Mouse (Mus musculus) limb, embryonic 11.5 days (tissue): ENCODE measurements at regions not wholly inside any gene's neighbourhood (a gene's known extent, or its start where the extent isn't known, plus 50 kb on each side); places are given as distances from the start of the nearest gene placed in this dataset.
A peak's percentile ranks its signal among the peaks of the same experiment; 100 is the strongest.

Source experiments
- ATAC-seq: fragments of 200-750 bp; cut with Nextera tagmentation; 2 replicates; pipeline ENCODE4 v1.8.0; 2017; ENCODE audit warnings: low read depth; ENCODE audit not compliant: insufficient number of reproducible peaks, low FRiP score, low TSS enrichment
- DNase-seq: peaks from one replicate; pipeline ENCODE4 v3.0.0-alpha.2; 2015; ENCODE audit warnings: low spot score
- H3K27ac ChIP-seq: fragments of 300-500 bp; sonication (generic); replicated peaks from 2 replicates; pipeline ENCODE4 v1.5.1; 2014; ENCODE audit warnings: low read depth, mild to moderate bottlenecking, low read length
- H3K27me3 ChIP-seq: fragments of 300-500 bp; sonication (generic); 2 replicates; pipeline ENCODE4 v1.6.1; 2014; ENCODE audit warnings: mild to moderate bottlenecking, low read length, mixed read lengths; ENCODE audit not compliant: control insufficient read depth, insufficient read depth
- H3K36me3 ChIP-seq: fragments of 300-500 bp; sonication (generic); 2 replicates; pipeline ENCODE4 v1.6.1; 2014; ENCODE audit warnings: mild to moderate bottlenecking, low read length, moderate library complexity, mixed read lengths; ENCODE audit not compliant: control insufficient read depth, insufficient read depth
- H3K4me1 ChIP-seq: fragments of 300-500 bp; sonication (generic); 2 replicates; pipeline ENCODE4 v1.6.1; 2014; ENCODE audit warnings: low read length, mixed read lengths; ENCODE audit not compliant: control insufficient read depth, insufficient read depth
- H3K4me2 ChIP-seq: fragments of 300-500 bp; sonication (generic); 2 replicates; pipeline ENCODE4 v1.6.1; 2014; ENCODE audit warnings: low read depth, mild to moderate bottlenecking, moderate library complexity; ENCODE audit not compliant: severe bottlenecking
- H3K4me3 ChIP-seq: fragments of 300-500 bp; sonication (generic); 2 replicates; pipeline ENCODE4 v1.5.1; 2014; ENCODE audit warnings: low read depth, low read length
- H3K9ac ChIP-seq: fragments of 300-500 bp; sonication (generic); 2 replicates; pipeline ENCODE4 v1.6.1; 2014; ENCODE audit warnings: mild to moderate bottlenecking, low read length
- H3K9me3 ChIP-seq: fragments of 300-500 bp; sonication (generic); 2 replicates; pipeline ENCODE4 v1.6.1; 2016; ENCODE audit warnings: low read length; ENCODE audit not compliant: control insufficient read depth
- WGBS: fragments of 180-500 bp; shearing (Covaris S2); extraction: QIAGEN DNeasy Blood & Tissue Kit; methylation state at CpG from one replicate; pipeline ENCODE4 v1.1.7; 2014; 5-methylcytosine and 5-hydroxymethylcytosine counted together

GRCm38 (mm10) chr2:137853399-137854259 is 402.7 kb upstream of the Btbd3 start:
- Histone ChIP-seq H3K4me1 (peaks cover 13% of the 10 kb centered on the region; the same call in 1 of the 2 replicates), H3K27me3 (no peaks in the 10 kb centered on the region), H3K9ac (no peak overlapping the region), H3K27ac (no peak overlapping the region), H3K4me3 (no peak overlapping the region), H3K36me3 (no peaks in the 10 kb centered on the region), H3K9me3 (no peaks in the 10 kb centered on the region), H3K4me2 (no peak overlapping the region; the same call in 1 of the 2 replicates)
- peak; percentile 74 for DNase-seq
- WGBS = 10% methylated on average over 10 of the region's 10 CpGs
- peak; percentile 91 for ATAC-seq

- WGBS = 31% methylated on average over 2 of the region's 2 CpGs
- H3K4me1 ChIP-seq = no peaks in the 10 kb centered on the region
Observed at GRCm38 (mm10) chr2:137847901-137848300, 408.5 kb upstream of the Btbd3 start.

GRCm38 (mm10) chr2:137827814-137828374 is 428.5 kb upstream of the Btbd3 start:
- no peaks in the 10 kb centered on the region for H3K36me3 ChIP-seq
- no peaks in the 10 kb centered on the region for H3K9me3 ChIP-seq
- no peak for ATAC-seq
- H3K4me2 ChIP-seq = no peak overlapping the region
- DNase-seq = no peak
- WGBS = 83% methylated on average over 8 of the region's 8 CpGs
- no peak overlapping the region for H3K27ac ChIP-seq
- no peaks in the 10 kb centered on the region for H3K27me3 ChIP-seq
- H3K4me3 ChIP-seq = no peak overlapping the region
- no peak overlapping the region for H3K9ac ChIP-seq
- H3K4me1 ChIP-seq = no peaks in the 10 kb centered on the region

More at GRCm38 (mm10) chr2:137847901-137848300, 408.5 kb upstream of the Btbd3 start:
- no peaks in the 10 kb centered on the region for H3K9me3 ChIP-seq
- no peak overlapping the region for H3K4me3 ChIP-seq
- H3K36me3 ChIP-seq = no peaks in the 10 kb centered on the region
- ATAC-seq (no peak), DNase-seq (no peak)
- H3K9ac ChIP-seq = no peak overlapping the region
- no peak overlapping the region for H3K4me2 ChIP-seq
- no peak overlapping the region for H3K27ac ChIP-seq
- H3K27me3 ChIP-seq = no peaks in the 10 kb centered on the region

- H3K4me1 ChIP-seq = peaks cover 3% of the 10 kb centered on the region; the same call in 1 of the 2 replicates
- WGBS = 80% methylated on average over 5 of the region's 5 CpGs
- 0 out of 2 replicates have a peak overlapping the region, but pooled peaks have one; percentile 18 for H3K27ac ChIP-seq
- H3K9ac ChIP-seq = no peak overlapping the region
- no peaks in the 10 kb centered on the region for H3K36me3 ChIP-seq
- H3K9me3 ChIP-seq = no peaks in the 10 kb centered on the region
- ATAC-seq (no peak), DNase-seq (no peak)
- H3K4me3 ChIP-seq = no peak overlapping the region
- H3K27me3 ChIP-seq = no peaks in the 10 kb centered on the region
- no peak overlapping the region for H3K4me2 ChIP-seq
Observed at GRCm38 (mm10) chr2:137821344-137821916, 434.9 kb upstream of the Btbd3 start.

GRCm38 (mm10) chr2:137814945-137815344 is 441.4 kb upstream of the Btbd3 start:
- H3K9ac ChIP-seq = no peak overlapping the region
- no peaks in the 10 kb centered on the region for H3K9me3 ChIP-seq
- no peak overlapping the region for H3K4me3 ChIP-seq
- DNase-seq (no peak), ATAC-seq (no peak)
- no peak overlapping the region for H3K27ac ChIP-seq
- WGBS = 93% methylated on average over 1 of the region's 1 CpGs
- H3K4me1 ChIP-seq = no peaks in the 10 kb centered on the region
- no peak overlapping the region for H3K4me2 ChIP-seq
- H3K36me3 ChIP-seq = no peaks in the 10 kb centered on the region
- no peaks in the 10 kb centered on the region for H3K27me3 ChIP-seq

- H3K27ac ChIP-seq = no peak overlapping the region
- no peaks in the 10 kb centered on the region for H3K36me3 ChIP-seq
- no peak overlapping the region for H3K4me3 ChIP-seq
- no peak for DNase-seq
- H3K4me1 ChIP-seq = no peaks in the 10 kb centered on the region
- 94% methylated on average over 13 of the region's 13 CpGs for WGBS
- no peaks in the 10 kb centered on the region for H3K27me3 ChIP-seq
- H3K9ac ChIP-seq = no peak overlapping the region
- no peak overlapping the region for H3K4me2 ChIP-seq
- ATAC-seq = no peak
- no peaks in the 10 kb centered on the region for H3K9me3 ChIP-seq
Observed at GRCm38 (mm10) chr2:137808401-137809230, 447.7 kb upstream of the Btbd3 start.

GRCm38 (mm10) chr2:137807594-137808295 is 448.6 kb upstream of the Btbd3 start:
- H3K27ac ChIP-seq = no peak overlapping the region
- no peak overlapping the region for H3K4me2 ChIP-seq
- 80% methylated on average over 5 of the region's 5 CpGs for WGBS
- no peak overlapping the region for H3K4me3 ChIP-seq
- H3K36me3 ChIP-seq = no peaks in the 10 kb centered on the region
- H3K9me3 ChIP-seq = no peaks in the 10 kb centered on the region
- H3K4me1 ChIP-seq = no peaks in the 10 kb centered on the region
- H3K9ac ChIP-seq = no peak overlapping the region
- no peaks in the 10 kb centered on the region for H3K27me3 ChIP-seq
- DNase-seq = no peak
- no peak for ATAC-seq
